Mouse (Mus musculus): ENCODE measurements at regions not wholly inside any gene's neighbourhood (a gene's known extent, or its start where the extent isn't known, plus 50 kb on each side); places are given as distances from the start of the nearest gene placed in this dataset.
A peak's percentile ranks its signal among the peaks of the same experiment; 100 is the strongest.

GRCm38 (mm10) chr8:35877581-35877980, 112.0 kb downstream of the Gm19410 start:
- Histone ChIP-seq H3K9me3 (ENCODE audit: control insufficient read depth, low read length) (no peaks in the 10 kb centered on the region), H3K4me2 (replicated peaks; ENCODE audit: low read depth) (no peak overlapping the region), H3K36me3 (ENCODE audit: control insufficient read depth, insufficient read depth, low read length) (no peaks in the 10 kb centered on the region), H3K4me3 (ENCODE audit: low read depth, low read length) (no peak overlapping the region), H3K4me1 (replicated peaks; ENCODE audit: control insufficient read depth, insufficient read depth) (0 out of 2 replicates have a peak, but pooled peaks cover 2% of the 10 kb centered on the region), H3K27ac (replicated peaks) (no peak overlapping the region), H3K27me3 (ENCODE audit: control insufficient read depth, insufficient read depth, low read length) (no peaks in the 10 kb centered on the region), H3K9ac (ENCODE audit: low read length) (no peak overlapping the region)
- no peak for DNase-seq (ENCODE audit: low spot score)
- TF ChIP-seq EP300 (optimal IDR thresholded peaks at IDR 0.05) (no peak), CTCF (IDR thresholded peaks at IDR 0.05; ENCODE audit: low read depth) (no peak)
- ATAC-seq (ENCODE audit: low FRiP score, low TSS enrichment) = no peak
- 85% methylated on average over 2 of the region's 2 CpGs for WGBS

- DNase-seq (ENCODE audit: low spot score) (peak; percentile 35), ATAC-seq (ENCODE audit: low FRiP score, low TSS enrichment) (peak; percentile 76)
- TF ChIP-seq CTCF (IDR thresholded peaks at IDR 0.05; ENCODE audit: low read depth) (no peak), EP300 (optimal IDR thresholded peaks at IDR 0.05) (no peak)
- H3K4me1 ChIP-seq (replicated peaks; ENCODE audit: control insufficient read depth, insufficient read depth) = 0 out of 2 replicates have a peak, but pooled peaks cover 2% of the 10 kb centered on the region
- H3K27ac ChIP-seq (replicated peaks) = no peak overlapping the region; the same call in 1 of the 2 replicates
- H3K4me3 ChIP-seq (ENCODE audit: low read depth, low read length) = no peak overlapping the region
- H3K4me2 ChIP-seq (replicated peaks; ENCODE audit: low read depth) = no peak overlapping the region
- H3K36me3 ChIP-seq (ENCODE audit: control insufficient read depth, insufficient read depth, low read length) = no peaks in the 10 kb centered on the region
- H3K9me3 ChIP-seq (ENCODE audit: control insufficient read depth, low read length) = no peaks in the 10 kb centered on the region
- H3K27me3 ChIP-seq (ENCODE audit: control insufficient read depth, insufficient read depth, low read length) = no peaks in the 10 kb centered on the region
- WGBS = 34% methylated on average over 5 of the region's 5 CpGs
- no peak overlapping the region for H3K9ac ChIP-seq (ENCODE audit: low read length)
These were observed 116.2 kb downstream of the Gm19410 start for GRCm38 (mm10) chr8:35881810-35882209.

- 31% methylated on average over 12 of the region's 12 CpGs for WGBS
- Histone ChIP-seq H3K27me3 (ENCODE audit: control insufficient read depth, insufficient read depth, low read length) (no peaks in the 10 kb centered on the region), H3K9ac (ENCODE audit: low read length) (no peak overlapping the region), H3K4me3 (ENCODE audit: low read depth, low read length) (no peak overlapping the region), H3K4me2 (replicated peaks; ENCODE audit: low read depth) (no peak overlapping the region), H3K36me3 (ENCODE audit: control insufficient read depth, insufficient read depth, low read length) (no peaks in the 10 kb centered on the region), H3K27ac (replicated peaks) (no peak overlapping the region), H3K4me1 (replicated peaks; ENCODE audit: control insufficient read depth, insufficient read depth) (0 out of 2 replicates have a peak, but pooled peaks cover 2% of the 10 kb centered on the region), H3K9me3 (ENCODE audit: control insufficient read depth, low read length) (no peaks in the 10 kb centered on the region)
- DNase-seq (ENCODE audit: low spot score) (no peak), ATAC-seq (ENCODE audit: low FRiP score, low TSS enrichment) (no peak)
- TF ChIP-seq CTCF (IDR thresholded peaks at IDR 0.05; ENCODE audit: low read depth) = no peak
- TF ChIP-seq EP300 (optimal IDR thresholded peaks at IDR 0.05) = no peak
These were observed 117.3 kb downstream of the Gm19410 start for GRCm38 (mm10) chr8:35882638-35883455.

- WGBS = 57% methylated on average over 1 of the region's 1 CpGs
- DNase-seq (ENCODE audit: low spot score) (no peak), ATAC-seq (ENCODE audit: low FRiP score, low TSS enrichment) (no peak)
These were observed 117.8 kb downstream of the Gm19410 start for GRCm38 (mm10) chr8:35883456-35883780.

GRCm38 (mm10) chr8:35884545-35884944, 119.0 kb downstream of the Gm19410 start:
- Histone ChIP-seq H3K36me3 (ENCODE audit: control insufficient read depth, insufficient read depth, low read length) (no peaks in the 10 kb centered on the region), H3K9ac (ENCODE audit: low read length) (no peak overlapping the region), H3K4me2 (replicated peaks; ENCODE audit: low read depth) (no peak overlapping the region), H3K27me3 (ENCODE audit: control insufficient read depth, insufficient read depth, low read length) (no peaks in the 10 kb centered on the region), H3K27ac (replicated peaks) (no peak overlapping the region), H3K4me1 (replicated peaks; ENCODE audit: control insufficient read depth, insufficient read depth) (0 out of 2 replicates have a peak, but pooled peaks cover 2% of the 10 kb centered on the region), H3K4me3 (ENCODE audit: low read depth, low read length) (no peak overlapping the region), H3K9me3 (ENCODE audit: control insufficient read depth, low read length) (no peaks in the 10 kb centered on the region)
- DNase-seq (ENCODE audit: low spot score) = no peak
- ATAC-seq (ENCODE audit: low FRiP score, low TSS enrichment) = no peak
- no peak for TF ChIP-seq EP300 (optimal IDR thresholded peaks at IDR 0.05)
- no peak for TF ChIP-seq CTCF (IDR thresholded peaks at IDR 0.05; ENCODE audit: low read depth)
- WGBS = 50% methylated on average over 6 of the region's 6 CpGs

More at GRCm38 (mm10) chr8:35883456-35883780, 117.8 kb downstream of the Gm19410 start:
- Histone ChIP-seq H3K27ac (replicated peaks) (no peak overlapping the region), H3K9me3 (ENCODE audit: control insufficient read depth, low read length) (no peaks in the 10 kb centered on the region), H3K9ac (ENCODE audit: low read length) (no peak overlapping the region), H3K4me3 (ENCODE audit: low read depth, low read length) (no peak overlapping the region), H3K36me3 (ENCODE audit: control insufficient read depth, insufficient read depth, low read length) (no peaks in the 10 kb centered on the region), H3K27me3 (ENCODE audit: control insufficient read depth, insufficient read depth, low read length) (no peaks in the 10 kb centered on the region), H3K4me1 (replicated peaks; ENCODE audit: control insufficient read depth, insufficient read depth) (0 out of 2 replicates have a peak, but pooled peaks cover 2% of the 10 kb centered on the region), H3K4me2 (replicated peaks; ENCODE audit: low read depth) (no peak overlapping the region)
- no peak for TF ChIP-seq CTCF (IDR thresholded peaks at IDR 0.05; ENCODE audit: low read depth)
- TF ChIP-seq EP300 (optimal IDR thresholded peaks at IDR 0.05) = no peak

GRCm38 (mm10) chr8:35890083-35890482, 124.5 kb downstream of the Gm19410 start:
- no peaks in the 10 kb centered on the region for H3K36me3 ChIP-seq (ENCODE audit: control insufficient read depth, insufficient read depth, low read length)
- no peak for ATAC-seq (ENCODE audit: low FRiP score, low TSS enrichment)
- TF ChIP-seq CTCF (IDR thresholded peaks at IDR 0.05; ENCODE audit: low read depth) = no peak
- no peak for TF ChIP-seq EP300 (optimal IDR thresholded peaks at IDR 0.05)
- 80% methylated on average over 4 of the region's 4 CpGs for WGBS
- H3K9me3 ChIP-seq (ENCODE audit: control insufficient read depth, low read length) = no peaks in the 10 kb centered on the region
- no peak for DNase-seq (ENCODE audit: low spot score)
- no peak overlapping the region for H3K4me3 ChIP-seq (ENCODE audit: low read depth, low read length)
- H3K4me1 ChIP-seq (replicated peaks; ENCODE audit: control insufficient read depth, insufficient read depth) = no peaks in the 10 kb centered on the region
- H3K9ac ChIP-seq (ENCODE audit: low read length) = no peak overlapping the region
- no peak overlapping the region for H3K27ac ChIP-seq (replicated peaks)
- no peak overlapping the region for H3K4me2 ChIP-seq (replicated peaks; ENCODE audit: low read depth)
- H3K27me3 ChIP-seq (ENCODE audit: control insufficient read depth, insufficient read depth, low read length) = no peaks in the 10 kb centered on the region

Data from stomach, postnatal 0 days (tissue).